Mouse (Mus musculus) forebrain, embryonic 10.5 days (tissue): ENCODE results near the gene Isyna1. TPM values are rescaled to one million over a fixed set of nuclear protein-coding genes. Genes with fewer than 3 reads are reported as not detected.
"Not testable (repeated sequence)": the region's sequence is repeated elsewhere in the genome, so short reads cannot be mapped to it uniquely, and the experiment has no call there.

Experiments used
- DNase-seq: peaks from one replicate; pipeline ENCODE4 v3.0.0-alpha.2; 2017; ENCODE audit warnings: low spot score; ENCODE audit errors: extremely low spot score
- H3K27ac ChIP-seq: fragments of 300-500 bp; sonication (generic); 2 replicates; pipeline ENCODE4 v1.5.1; 2016; ENCODE audit warnings: mild to moderate bottlenecking
- H3K27me3 ChIP-seq: fragments of 300-500 bp; sonication (generic); 2 replicates; pipeline ENCODE4 v1.6.1; 2016; ENCODE audit warnings: mild to moderate bottlenecking; ENCODE audit not compliant: poor library complexity, severe bottlenecking
- H3K36me3 ChIP-seq: fragments of 300-500 bp; sonication (generic); replicated peaks from 2 replicates; pipeline ENCODE4 v1.6.1; 2016; ENCODE audit warnings: mild to moderate bottlenecking, moderate library complexity
- H3K4me1 ChIP-seq: fragments of 300-500 bp; sonication (generic); 2 replicates; pipeline ENCODE4 v1.6.1; 2016
- H3K4me3 ChIP-seq: fragments of 300-500 bp; sonication (generic); 2 replicates; pipeline ENCODE4 v1.5.1; 2016; ENCODE audit warnings: mild to moderate bottlenecking, moderate library complexity
- H3K9me3 ChIP-seq: fragments of 300-500 bp; sonication (generic); 2 replicates; pipeline ENCODE4 v1.6.1; 2016; ENCODE audit warnings: mild to moderate bottlenecking, moderate library complexity
- WGBS: fragments of 180-500 bp; shearing (Covaris S2); methylation state at CpG from one replicate; pipeline ENCODE4 v1.1.7; 2016; 5-methylcytosine and 5-hydroxymethylcytosine counted together
- polyA plus RNA-seq: library from polyadenylated mRNA; unstranded; fragments of >200 nt; fragmentation: Nextera tagmentation; extraction: Ambion mirVana; gene quantifications from 2 replicates; pipeline ENCODE4 v1.2.1, GENCODE M21; 2016

The Isyna1 gene
- polyA plus RNA-seq, 1 experiment from 2014 or later: 170 TPM

- no peak overlapping the region for H3K4me3 ChIP-seq
- H3K4me1 ChIP-seq: no peaks in the 10 kb centered on the region
- peaks cover 99% of the 10 kb centered on the region for H3K36me3 ChIP-seq
- no peak for DNase-seq
- no peaks in the 10 kb centered on the region for H3K27me3 ChIP-seq
- no peaks in the 10 kb centered on the region for H3K9me3 ChIP-seq
- H3K27ac ChIP-seq: peak overlapping the region; percentile 44; the same call in 1 of the 2 replicates
- 91% methylated on average over 9 of the region's 9 CpGs for WGBS
Measured at GRCm38 (mm10) chr8:70584606-70585257, 9.4 kb upstream of the Isyna1 start.

- 39% methylated on average over 7 of the region's 7 CpGs for WGBS
- no peaks in the 10 kb centered on the region for H3K9me3 ChIP-seq
- peak overlapping the region; percentile 44; the same call in 1 of the 2 replicates for H3K27ac ChIP-seq
- H3K36me3 ChIP-seq: peaks cover 99% of the 10 kb centered on the region
- no peak for DNase-seq
- no peaks in the 10 kb centered on the region for H3K4me1 ChIP-seq
- H3K27me3 ChIP-seq: no peaks in the 10 kb centered on the region
- H3K4me3 ChIP-seq: no peak overlapping the region
Measured at GRCm38 (mm10) chr8:70585258-70585652, 8.9 kb upstream of the Isyna1 start.

GRCm38 (mm10) chr8:70587955-70588354 lies 6.2 kb upstream of the Isyna1 start:
- H3K27ac ChIP-seq, H3K27me3 ChIP-seq, H3K9me3 ChIP-seq, H3K4me1 ChIP-seq, DNase-seq, H3K4me3 ChIP-seq: not testable (repeated sequence)
- peaks cover 91% of the 10 kb centered on the region for H3K36me3 ChIP-seq
- 92% methylated on average over 4 of the region's 4 CpGs for WGBS

GRCm38 (mm10) chr8:70591569-70591968 lies 2.6 kb upstream of the Isyna1 start:
- peaks cover 18% of the 10 kb centered on the region for H3K27me3 ChIP-seq
- no peak overlapping the region for H3K4me3 ChIP-seq
- H3K36me3 ChIP-seq: peaks cover 70% of the 10 kb centered on the region
- H3K27ac ChIP-seq: no peak overlapping the region
- peaks cover 41% of the 10 kb centered on the region for H3K4me1 ChIP-seq
- 90% methylated on average over 12 of the region's 12 CpGs for WGBS
- DNase-seq: no peak
- H3K9me3 ChIP-seq: no peaks in the 10 kb centered on the region

- no peak for DNase-seq
- 50% methylated on average over 8 of the region's 8 CpGs for whole genome bisulfite sequencing
Measured at GRCm38 (mm10) chr8:70593173-70593572, 1.0 kb upstream of the Isyna1 start.

GRCm38 (mm10) chr8:70594621-70595564 lies 720 bp downstream of the Isyna1 start:
- peaks cover 74% of the 10 kb centered on the region for H3K4me1 ChIP-seq
- H3K36me3 ChIP-seq: peaks cover 60% of the 10 kb centered on the region
- peak; percentile 53 for DNase-seq
- no peaks in the 10 kb centered on the region for H3K9me3 ChIP-seq
- peak overlapping the region; percentile 82 for H3K4me3 ChIP-seq
- peaks cover 45% of the 10 kb centered on the region for H3K27me3 ChIP-seq
- peak overlapping the region; percentile 89 for H3K27ac ChIP-seq
- WGBS: 10% methylated on average over 82 of the region's 82 CpGs

More at GRCm38 (mm10) chr8:70593173-70593572, 1.0 kb upstream of the Isyna1 start:
- H3K36me3 ChIP-seq: peaks cover 66% of the 10 kb centered on the region
- peak overlapping the region; percentile 89 for H3K27ac ChIP-seq
- peak overlapping the region; percentile 82 for H3K4me3 ChIP-seq
- peaks cover 33% of the 10 kb centered on the region for H3K27me3 ChIP-seq
- H3K4me1 ChIP-seq: peaks cover 57% of the 10 kb centered on the region
- H3K9me3 ChIP-seq: no peaks in the 10 kb centered on the region

DNA sequence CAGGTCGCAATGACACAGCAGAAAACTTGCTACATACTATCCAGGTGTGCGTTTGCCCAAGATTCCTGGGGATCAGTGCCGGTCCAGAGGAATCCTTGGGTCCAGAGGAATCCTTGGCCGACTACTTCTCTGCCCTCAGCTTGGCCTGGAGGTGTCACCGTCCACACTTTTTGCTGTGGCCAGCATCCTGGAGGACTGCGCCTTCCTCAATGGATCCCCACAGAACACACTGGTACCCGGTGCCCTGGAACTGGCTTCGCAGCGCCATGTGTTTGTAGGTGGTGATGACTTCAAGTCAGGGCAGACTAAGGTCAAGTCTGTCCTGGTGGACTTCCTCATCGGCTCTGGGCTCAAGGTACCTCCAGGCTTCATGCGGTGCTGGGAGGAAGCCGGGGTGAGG lies 1.6 kb downstream of the Isyna1 start:
- Histone ChIP-seq H3K27me3 (peaks cover 47% of the 10 kb centered on the region), H3K4me3 (peak overlapping the region; percentile 82), H3K27ac (no peak overlapping the region), H3K36me3 (peaks cover 51% of the 10 kb centered on the region), H3K4me1 (peaks cover 83% of the 10 kb centered on the region), H3K9me3 (no peaks in the 10 kb centered on the region)
- WGBS: 94% methylated on average over 12 of the region's 12 CpGs
- DNase-seq: no peak

GRCm38 (mm10) chr8:70596216-70596615 lies 2.0 kb downstream of the Isyna1 start:
- H3K4me3 ChIP-seq: peak overlapping the region; percentile 82; the same call in 1 of the 2 replicates
- 96% methylated on average over 18 of the region's 18 CpGs for WGBS
- H3K27me3 ChIP-seq: peaks cover 47% of the 10 kb centered on the region
- DNase-seq: no peak
- H3K9me3 ChIP-seq: no peaks in the 10 kb centered on the region
- H3K36me3 ChIP-seq: peaks cover 49% of the 10 kb centered on the region
- no peak overlapping the region for H3K27ac ChIP-seq
- H3K4me1 ChIP-seq: peaks cover 87% of the 10 kb centered on the region

DNA sequence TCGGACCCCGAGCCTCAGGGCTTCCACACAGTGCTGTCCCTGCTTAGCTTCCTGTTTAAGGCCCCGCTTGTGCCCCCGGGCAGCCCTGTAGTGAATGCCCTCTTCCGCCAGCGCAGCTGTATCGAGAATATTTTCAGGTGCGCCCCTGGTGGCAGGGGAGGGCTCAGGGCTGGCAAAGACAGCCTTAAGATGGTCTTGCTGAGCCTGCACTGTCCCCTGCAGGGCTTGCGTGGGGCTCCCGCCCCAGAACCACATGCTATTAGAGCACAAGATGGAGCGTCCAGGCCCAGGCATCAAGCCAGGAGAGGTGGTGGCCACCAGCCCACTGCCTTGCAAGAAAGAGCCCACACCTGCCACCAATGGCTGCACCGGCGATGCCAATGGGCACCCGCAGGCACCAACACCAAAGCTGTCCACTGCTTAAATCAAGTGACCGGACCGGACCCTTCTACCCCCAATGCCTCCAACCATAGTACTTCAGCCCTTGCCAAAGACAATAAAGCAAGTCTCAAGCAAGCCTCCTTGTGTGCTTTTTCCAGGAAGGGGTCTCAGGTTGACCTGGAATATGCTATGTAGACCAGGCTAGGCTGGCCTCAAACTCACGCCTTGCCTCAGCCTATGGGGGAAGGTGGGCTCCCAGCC lies 2.7 kb downstream of the Isyna1 start:
- no peak overlapping the region for H3K27ac ChIP-seq
- peaks cover 45% of the 10 kb centered on the region for H3K36me3 ChIP-seq
- H3K4me1 ChIP-seq: peaks cover 94% of the 10 kb centered on the region
- peaks cover 47% of the 10 kb centered on the region for H3K27me3 ChIP-seq
- WGBS: 86% methylated on average over 17 of the region's 17 CpGs
- peak overlapping the region; percentile 62 for H3K4me3 ChIP-seq
- peaks cover 2% of the 10 kb centered on the region; the same call in 1 of the 2 replicates for H3K9me3 ChIP-seq
- no peak for DNase-seq

- H3K27me3 ChIP-seq: peaks cover 47% of the 10 kb centered on the region
Measured at GRCm38 (mm10) chr8:70597417-70598272, 3.5 kb downstream of the Isyna1 start.

DNA sequence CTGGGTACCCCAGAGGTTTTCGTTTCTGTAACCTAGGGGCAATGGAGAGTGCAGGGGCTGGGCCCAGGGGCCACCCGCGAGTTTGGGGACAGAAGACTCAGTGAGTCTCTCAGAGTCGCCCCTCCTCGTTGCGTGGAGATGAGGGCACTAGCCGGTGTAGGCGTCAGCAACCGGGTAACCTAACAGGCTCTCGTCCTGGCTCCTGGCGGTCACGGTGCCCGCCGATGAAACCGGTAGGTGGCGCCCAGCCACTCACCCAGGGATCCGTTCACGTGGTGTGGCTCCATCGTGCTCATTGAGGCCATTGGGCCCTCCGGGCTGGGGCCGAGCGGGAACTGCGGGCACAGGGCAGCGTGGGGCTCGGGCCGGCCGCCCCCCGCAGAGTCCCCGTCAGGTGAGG lies 4.1 kb downstream of the Isyna1 start:
- peak; percentile 86 for DNase-seq
- peaks cover 91% of the 10 kb centered on the region for H3K4me1 ChIP-seq
- peaks cover 8% of the 10 kb centered on the region; the same call in 1 of the 2 replicates for H3K9me3 ChIP-seq
- H3K4me3 ChIP-seq: peak overlapping the region; percentile 62
- 3% methylated on average over 29 of the region's 29 CpGs for WGBS
- peak overlapping the region; percentile 88 for H3K27ac ChIP-seq
- peaks cover 54% of the 10 kb centered on the region for H3K36me3 ChIP-seq
- peaks cover 47% of the 10 kb centered on the region for H3K27me3 ChIP-seq

More at GRCm38 (mm10) chr8:70597417-70598272, 3.5 kb downstream of the Isyna1 start:
- H3K27ac ChIP-seq: peak overlapping the region; percentile 88
- peaks cover 8% of the 10 kb centered on the region; the same call in 1 of the 2 replicates for H3K9me3 ChIP-seq
- WGBS: 5% methylated on average over 64 of the region's 68 CpGs
- peak overlapping the region; percentile 62 for H3K4me3 ChIP-seq
- peaks cover 98% of the 10 kb centered on the region for H3K4me1 ChIP-seq
- DNase-seq: no peak
- peaks cover 48% of the 10 kb centered on the region for H3K36me3 ChIP-seq
